Mouse (Mus musculus) heart, postnatal 14 days (tissue): ENCODE measurements around the gene Hhipl2. TPM values are rescaled to one million over a fixed set of nuclear protein-coding genes. Genes with fewer than 3 reads are reported as not detected.

Source experiments
- DNase-seq, 2 experiments: peaks; one replicate each; pipeline ENCODE4 v3.0.0; 2021 to 2022
- intact Hi-C: fragments of 180-260 bp; cut with DNase I; formaldehyde crosslinking; loops from one replicate; pipeline ENCODE4 v1.15.1; 2025
- total RNA-seq, 2 experiments: library from RNA; stranded (reverse); gene quantifications; 2 replicates each; pipeline ENCODE4 v1.2.3; 2021

The Hhipl2 gene
- total RNA-seq, 2 experiments from 2014 or later, result 0.07 TPM; not detected in 1

DNA sequence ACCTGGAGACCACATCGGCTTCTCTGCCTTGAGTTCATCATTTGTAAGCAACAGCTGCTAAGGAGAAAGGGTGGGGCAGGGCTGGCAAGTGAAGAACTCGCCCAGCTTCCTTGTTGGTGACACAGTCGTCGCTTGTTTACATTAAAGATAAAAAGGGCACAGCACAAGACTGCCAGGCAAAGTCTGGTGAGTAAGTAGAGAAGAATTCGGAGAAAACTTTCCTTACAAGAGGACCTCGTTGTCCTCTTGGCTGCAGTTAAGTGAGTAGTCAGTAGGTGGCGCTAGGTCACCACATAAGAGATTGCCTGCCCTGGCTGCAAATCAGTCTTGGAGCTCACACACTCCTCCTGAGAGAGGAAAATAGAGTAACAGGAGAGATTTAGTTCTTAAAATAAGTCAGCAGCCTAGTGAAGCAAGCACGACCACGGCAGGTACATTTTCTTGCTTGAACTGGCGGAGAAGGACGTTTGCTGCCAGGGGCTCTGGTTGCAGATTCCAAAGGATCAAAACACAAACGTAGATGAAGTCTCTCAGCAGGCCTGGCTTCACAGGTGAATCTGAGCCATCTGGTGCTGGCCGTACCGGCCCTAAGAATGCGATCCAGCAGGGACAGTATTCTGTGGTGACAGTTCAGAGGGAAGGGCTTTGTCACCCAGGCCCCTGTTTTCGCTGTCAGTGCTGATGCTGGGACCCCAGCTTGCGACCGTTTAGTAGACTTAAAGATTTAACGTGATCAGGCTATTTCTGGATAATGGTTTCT is 24.2 kb downstream of the Hhipl2 start:
- intact Hi-C loops, result loop anchor here (1.0 kb wide), 1 partner anchor 215 kb away; no protein-coding TSS in a partner anchor
- DNase-seq, result peak; percentile 77 to 87

DNA sequence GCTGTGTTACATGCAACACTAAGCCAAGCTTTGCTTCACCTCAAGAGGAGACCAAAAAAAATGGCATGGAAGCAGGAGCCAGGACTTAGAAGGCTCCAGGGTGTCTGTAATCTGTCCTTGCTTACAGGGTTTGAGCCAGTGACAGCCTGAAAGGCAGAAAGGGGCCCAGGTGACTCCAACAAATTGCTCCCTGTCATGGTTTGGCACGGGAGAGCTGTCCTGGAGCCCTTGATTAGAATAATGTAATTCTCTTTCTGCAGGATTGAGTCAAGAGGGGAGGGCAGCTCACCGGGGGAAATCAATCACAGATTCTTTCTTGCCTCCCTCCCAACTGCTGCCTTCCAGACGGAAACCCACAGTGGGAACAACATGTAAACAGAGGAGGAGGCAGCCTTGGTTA is 35.1 kb downstream of the Hhipl2 start:
- no peak for DNase-seq
- intact Hi-C loops, result no loop called here

Other genes with a start within 250 kb of the Hhipl2 start
- 1 to 10 TPM; 7.5 to 8.5 TPM for gene Disp1, start 196.7 kb upstream of the Hhipl2 start, total RNA-seq
- 10 to 100 TPM; 22.4 to 28.4 TPM for gene Aida, start 121.6 kb upstream of the Hhipl2 start, total RNA-seq
- gene Brox, start 120.9 kb upstream of the Hhipl2 start, total RNA-seq, result 10 to 100 TPM; 36.1 to 40.1 TPM
- gene Mia3, start 48.7 kb upstream of the Hhipl2 start, total RNA-seq, result 100 to 1,000 TPM; 104 to 115 TPM
- 10 to 100 TPM in 1 of 2 experiments, 1 to 10 TPM in 1; 9.6 to 13.0 TPM for gene Taf1a, start 29.2 kb upstream of the Hhipl2 start, total RNA-seq